Mouse (Mus musculus): ENCODE results near the gene Treh.

GRCm38 (mm10) chr9:44713080-44713479 is 40.0 kb downstream of the Treh start:
- TF ChIP-seq CTCF (IDR thresholded peaks at IDR 0.05; ENCODE audit: low read depth, low read length), result no peak
- TF ChIP-seq GATA2 (IDR thresholded peaks at IDR 0.05; ENCODE audit: borderline replicate concordance, low read depth, low read length), result no peak
- no peak for TF ChIP-seq TAL1 (conservative IDR thresholded peaks at IDR 0.05; ENCODE audit: low read depth, low read length)
- TF ChIP-seq GATA1 (IDR thresholded peaks at IDR 0.05; ENCODE audit: borderline replicate concordance, low read length), result no peak

Measured in G1E (cell line).